Mouse (Mus musculus) stomach, postnatal 0 days (tissue): Measurements from ENCODE around the gene Il22ra1. TPM values are rescaled to one million over a fixed set of nuclear protein-coding genes. Genes with fewer than 3 reads are reported as not detected.

ENCODE experiments used
- ATAC-seq: fragments of 200-750 bp; cut with Nextera tagmentation; 2 replicates; pipeline ENCODE4 v1.8.0; 2017; ENCODE audit not compliant: low FRiP score, low TSS enrichment
- DNase-seq: peaks from one replicate; pipeline ENCODE4 v3.0.0-alpha.2; 2016; ENCODE audit warnings: low spot score
- H3K27ac ChIP-seq: fragments of 300-500 bp; sonication (generic); replicated peaks from 2 replicates; pipeline ENCODE4 v1.5.1; 2014; ENCODE audit warnings: mild to moderate bottlenecking, control low read depth
- H3K27me3 ChIP-seq: fragments of 300-500 bp; sonication (generic); 2 replicates; pipeline ENCODE4 v1.6.1; 2014; ENCODE audit warnings: low read length; ENCODE audit not compliant: control insufficient read depth, insufficient read depth
- H3K36me3 ChIP-seq: fragments of 300-500 bp; sonication (generic); 2 replicates; pipeline ENCODE4 v1.6.1; 2014; ENCODE audit warnings: low read length, mixed read lengths; ENCODE audit not compliant: control insufficient read depth, insufficient read depth
- H3K4me1 ChIP-seq: fragments of 300-500 bp; sonication (generic); replicated peaks from 2 replicates; pipeline ENCODE4 v1.6.1; 2014; ENCODE audit warnings: antibody characterized with exemption; ENCODE audit not compliant: control insufficient read depth, insufficient read depth
- H3K4me2 ChIP-seq: fragments of 300-500 bp; sonication (generic); replicated peaks from 2 replicates; pipeline ENCODE4 v1.6.1; 2014; ENCODE audit warnings: low read depth, mild to moderate bottlenecking, control low read depth, moderate library complexity
- H3K4me3 ChIP-seq: fragments of 300-500 bp; sonication (generic); 2 replicates; pipeline ENCODE4 v1.5.1; 2014; ENCODE audit warnings: low read depth, low read length, control low read depth
- H3K9ac ChIP-seq: fragments of 300-500 bp; sonication (generic); 2 replicates; pipeline ENCODE4 v1.6.1; 2014; ENCODE audit warnings: mild to moderate bottlenecking, low read length, control low read depth, mixed read lengths
- H3K9me3 ChIP-seq: fragments of 300-500 bp; sonication (generic); 2 replicates; pipeline ENCODE4 v1.6.1; 2016; ENCODE audit warnings: low read length; ENCODE audit not compliant: control insufficient read depth
- CTCF ChIP-seq: IDR thresholded peaks from 2 replicates; pipeline ENCODE4 v1.5.1; 2016; ENCODE audit warnings: antibody characterized with exemption, low read depth, mild to moderate bottlenecking, moderate library complexity
- EP300 ChIP-seq: optimal IDR thresholded peaks from 2 replicates; pipeline ENCODE3; 2016; ENCODE audit warnings: antibody characterized with exemption
- WGBS: fragments of 180-500 bp; shearing (Covaris S2); extraction: QIAGEN DNeasy Blood & Tissue Kit; methylation state at CpG from one replicate; pipeline ENCODE4 v1.1.7; 2014; 5-methylcytosine and 5-hydroxymethylcytosine counted together
- polyA plus RNA-seq: library from polyadenylated mRNA; unstranded; fragments of >200 nt; fragmentation: Nextera tagmentation; extraction: Ambion mirVana; gene quantifications from 2 replicates; pipeline ENCODE4 v1.2.1, GENCODE M21; 2015

The Il22ra1 gene
- polyA plus RNA-seq, 1 experiment from 2014 or later = 0.63 TPM

GRCm38 (mm10) chr4:135738237-135738636, 10.3 kb downstream of the Il22ra1 start:
- DNase-seq = no peak
- Histone ChIP-seq H3K9me3 (no peaks in the 10 kb centered on the region), H3K27me3 (no peaks in the 10 kb centered on the region), H3K4me1 (no peaks in the 10 kb centered on the region), H3K36me3 (no peaks in the 10 kb centered on the region), H3K4me3 (no peak overlapping the region), H3K27ac (no peak overlapping the region), H3K9ac (no peak overlapping the region), H3K4me2 (no peak overlapping the region)
- ATAC-seq = 0 out of 2 replicates have a peak, but pooled peaks have one; percentile 19
- no peak for TF ChIP-seq EP300
- TF ChIP-seq CTCF = no peak
- WGBS = 51% methylated on average over 5 of the region's 5 CpGs

GRCm38 (mm10) chr4:135739148-135739547, 11.2 kb downstream of the Il22ra1 start:
- ATAC-seq (no peak; the same call in 1 of the 2 replicates), DNase-seq (no peak)
- TF ChIP-seq CTCF (no peak), EP300 (no peak)
- Histone ChIP-seq H3K9me3 (no peaks in the 10 kb centered on the region), H3K4me1 (no peaks in the 10 kb centered on the region), H3K27ac (no peak overlapping the region), H3K27me3 (no peaks in the 10 kb centered on the region), H3K4me2 (no peak overlapping the region), H3K4me3 (no peak overlapping the region), H3K9ac (no peak overlapping the region), H3K36me3 (no peaks in the 10 kb centered on the region)
- WGBS = 42% methylated on average over 7 of the region's 7 CpGs

GRCm38 (mm10) chr4:135739672-135740071, 11.7 kb downstream of the Il22ra1 start:
- Histone ChIP-seq H3K4me2 (no peak overlapping the region), H3K4me3 (no peak overlapping the region), H3K27ac (no peak overlapping the region), H3K27me3 (no peaks in the 10 kb centered on the region), H3K9me3 (no peaks in the 10 kb centered on the region), H3K36me3 (no peaks in the 10 kb centered on the region), H3K9ac (no peak overlapping the region), H3K4me1 (no peaks in the 10 kb centered on the region)
- WGBS = 58% methylated on average over 14 of the region's 14 CpGs
- ATAC-seq (no peak), DNase-seq (peak; percentile 60)
- no peak for TF ChIP-seq EP300
- no peak for TF ChIP-seq CTCF

- ATAC-seq (no peak), DNase-seq (no peak)
- Histone ChIP-seq H3K4me1 (no peaks in the 10 kb centered on the region), H3K27ac (no peak overlapping the region), H3K9ac (no peak overlapping the region), H3K4me3 (no peak overlapping the region), H3K4me2 (no peak overlapping the region), H3K9me3 (no peaks in the 10 kb centered on the region), H3K27me3 (no peaks in the 10 kb centered on the region), H3K36me3 (no peaks in the 10 kb centered on the region)
- 22% methylated on average over 6 of the region's 6 CpGs for WGBS
- TF ChIP-seq CTCF (no peak), EP300 (no peak)
Observed at GRCm38 (mm10) chr4:135743520-135743919, 15.5 kb downstream of the Il22ra1 start.

- WGBS = 17% methylated on average over 16 of the region's 16 CpGs
- peak; percentile 51 for ATAC-seq
- H3K4me1 ChIP-seq = no peaks in the 10 kb centered on the region
- H3K4me3 ChIP-seq = no peak overlapping the region
- H3K9ac ChIP-seq = no peak overlapping the region
- no peak overlapping the region for H3K27ac ChIP-seq
- no peaks in the 10 kb centered on the region for H3K27me3 ChIP-seq
- DNase-seq = no peak
- no peaks in the 10 kb centered on the region for H3K36me3 ChIP-seq
- no peak for TF ChIP-seq EP300
- TF ChIP-seq CTCF = no peak
- no peaks in the 10 kb centered on the region for H3K9me3 ChIP-seq
- 0 out of 2 replicates have a peak overlapping the region, but pooled peaks have one; percentile 5 for H3K4me2 ChIP-seq
Observed at GRCm38 (mm10) chr4:135744726-135745448, 16.9 kb downstream of the Il22ra1 start.

- H3K9me3 ChIP-seq = no peaks in the 10 kb centered on the region
- no peak for DNase-seq
Observed at GRCm38 (mm10) chr4:135745613-135746012, 17.6 kb downstream of the Il22ra1 start.

More at GRCm38 (mm10) chr4:135745613-135746012, 17.6 kb downstream of the Il22ra1 start:
- WGBS = 63% methylated on average over 10 of the region's 10 CpGs
- Histone ChIP-seq H3K4me3 (no peak overlapping the region), H3K36me3 (no peaks in the 10 kb centered on the region), H3K4me2 (no peak overlapping the region), H3K27me3 (no peaks in the 10 kb centered on the region), H3K9ac (no peak overlapping the region), H3K4me1 (no peaks in the 10 kb centered on the region), H3K27ac (no peak overlapping the region)
- no peak for TF ChIP-seq CTCF
- TF ChIP-seq EP300 = no peak
- ATAC-seq = no peak
